Mouse (Mus musculus) heart, embryonic 12.5 days (tissue): ENCODE results near the gene Klhl11. TPM values are rescaled to one million over a fixed set of nuclear protein-coding genes. Genes with fewer than 3 reads are reported as not detected.

Experiments
- ATAC-seq: fragments of 200-750 bp; cut with Nextera tagmentation; 2 replicates; pipeline ENCODE4 v1.8.0; 2017; ENCODE audit warnings: moderate TSS enrichment, moderate library complexity; ENCODE audit not compliant: insufficient number of reproducible peaks, low FRiP score
- H3K27ac ChIP-seq: fragments of 300-500 bp; sonication (generic); 2 replicates; pipeline ENCODE4 v1.5.1; 2016; ENCODE audit warnings: mild to moderate bottlenecking, moderate library complexity; ENCODE audit not compliant: poor library complexity, severe bottlenecking
- H3K27me3 ChIP-seq: fragments of 300-500 bp; sonication (generic); replicated peaks from 2 replicates; pipeline ENCODE4 v1.6.1; 2016; ENCODE audit warnings: mild to moderate bottlenecking, moderate library complexity
- H3K36me3 ChIP-seq: fragments of 300-500 bp; sonication (generic); 2 replicates; pipeline ENCODE4 v1.6.1; 2016; ENCODE audit warnings: mild to moderate bottlenecking, moderate library complexity
- H3K4me1 ChIP-seq: fragments of 300-500 bp; sonication (generic); replicated peaks from 2 replicates; pipeline ENCODE4 v1.6.1; 2016; ENCODE audit warnings: mild to moderate bottlenecking
- H3K4me2 ChIP-seq: fragments of 300-500 bp; sonication (generic); 2 replicates; pipeline ENCODE4 v1.6.1; 2016; ENCODE audit warnings: mild to moderate bottlenecking, moderate library complexity
- H3K4me3 ChIP-seq: fragments of 300-500 bp; sonication (generic); 2 replicates; pipeline ENCODE4 v1.5.1; 2016; ENCODE audit warnings: mild to moderate bottlenecking
- H3K9ac ChIP-seq: fragments of 300-500 bp; sonication (generic); 2 replicates; pipeline ENCODE4 v1.6.1; 2016; ENCODE audit warnings: mild to moderate bottlenecking, moderate library complexity
- H3K9me3 ChIP-seq: fragments of 300-500 bp; sonication (generic); replicated peaks from 2 replicates; pipeline ENCODE4 v1.6.1; 2016; ENCODE audit warnings: mild to moderate bottlenecking, moderate library complexity
- WGBS: fragments of 180-500 bp; shearing (Covaris S2); methylation state at CpG from one replicate; pipeline ENCODE4 v1.1.7; 2016; 5-methylcytosine and 5-hydroxymethylcytosine counted together
- microRNA-seq: library from miRNA; unstranded; fragments of <30 nt; microRNA quantifications from one replicate; pipeline ENCODE4, GENCODE M21; 2017
- polyA plus RNA-seq: library from polyadenylated mRNA; unstranded; fragments of >200 nt; fragmentation: Nextera tagmentation; extraction: Ambion mirVana; gene quantifications from 2 replicates; pipeline ENCODE4 v1.2.1, GENCODE M21; 2016

Gene Klhl11
- polyA plus RNA-seq, 1 experiment from 2014 or later = 9.8 TPM

- peaks cover 42% of the 10 kb centered on the region for H3K4me1 ChIP-seq
- peak overlapping the region; percentile 94; the same call in 1 of the 2 replicates for H3K27ac ChIP-seq
- WGBS = 57% methylated on average over 11 of the region's 11 CpGs
- no peaks in the 10 kb centered on the region for H3K9me3 ChIP-seq
- H3K9ac ChIP-seq = peak overlapping the region; percentile 90
- ATAC-seq = no peak
- peaks cover 32% of the 10 kb centered on the region for H3K36me3 ChIP-seq
- H3K27me3 ChIP-seq = no peaks in the 10 kb centered on the region
- H3K4me3 ChIP-seq = peak overlapping the region; percentile 76
- peak overlapping the region; percentile 82 for H3K4me2 ChIP-seq
Measured at GRCm38 (mm10) chr11:100413541-100413940, 59.0 kb downstream of the Klhl11 start.

Small RNAs within 50 kb of the gene (microRNA-seq; reads per million reads assigned to microRNA genes)
- gene Gm27374 (not detected), gene Mir7116 (not detected)

Other genes starting within 250 kb of the Klhl11 start
- gene Krt16, start 223.8 kb downstream of the Klhl11 start, polyA plus RNA-seq = not detected in 2 replicates
- gene Krt17, start 211.7 kb downstream of the Klhl11 start, polyA plus RNA-seq = 1.3 and 1.9 TPM in 2 replicates
- gene Krt42, start 202.9 kb downstream of the Klhl11 start, polyA plus RNA-seq = not detected in 2 replicates
- 1,467 and 1,522 TPM in 2 replicates for gene Eif1, start 152.9 kb downstream of the Klhl11 start, polyA plus RNA-seq
- not detected in 2 replicates for gene Gast, start 138.3 kb downstream of the Klhl11 start, polyA plus RNA-seq
- 11.1 and 12.3 TPM in 2 replicates for gene Hap1, start 116.6 kb downstream of the Klhl11 start, polyA plus RNA-seq
- 107 and 109 TPM in 2 replicates for gene Jup, start 75.0 kb downstream of the Klhl11 start, polyA plus RNA-seq
- 69.7 and 78.3 TPM in 2 replicates for gene P3h4, start 57.9 kb downstream of the Klhl11 start, polyA plus RNA-seq
- 114 and 124 TPM in 2 replicates for gene Fkbp10, start 57.0 kb downstream of the Klhl11 start, polyA plus RNA-seq
- gene Nt5c3b, start 30.9 kb downstream of the Klhl11 start, polyA plus RNA-seq = 101 and 104 TPM in 2 replicates
- 0.65 and 0.76 TPM in 2 replicates for gene Klhl10, start 30.8 kb downstream of the Klhl11 start, polyA plus RNA-seq
- 93.7 and 99.0 TPM in 2 replicates for gene Acly, start 55.3 kb upstream of the Klhl11 start, polyA plus RNA-seq
- gene Ttc25, start 72.9 kb upstream of the Klhl11 start, polyA plus RNA-seq = 0.30 and 0.77 TPM in 2 replicates
- 21.6 and 22.1 TPM in 2 replicates for gene Cnp, start 102.2 kb upstream of the Klhl11 start, polyA plus RNA-seq
- 59.7 and 60.7 TPM in 2 replicates for gene Nkiras2, start 146.5 kb upstream of the Klhl11 start, polyA plus RNA-seq
- gene Dnajc7, start 147.4 kb upstream of the Klhl11 start, polyA plus RNA-seq = 207 and 213 TPM in 2 replicates
- gene Zfp385c, start 219.7 kb upstream of the Klhl11 start, polyA plus RNA-seq = 0.41 TPM in 1 of 2 replicates, not detected in the other
- 0.74 and 0.90 TPM in 2 replicates for gene Dhx58, start 231.5 kb upstream of the Klhl11 start, polyA plus RNA-seq
- gene Kat2a, start 239.7 kb upstream of the Klhl11 start, polyA plus RNA-seq = 45.4 and 49.0 TPM in 2 replicates
- gene Hspb9, start 241.1 kb upstream of the Klhl11 start, polyA plus RNA-seq = 0.27 TPM in 1 of 2 replicates, not detected in the other